Mouse (Mus musculus) erythroblast, adult 5-6 weeks (primary cell): ENCODE results near the gene Amigo1. TPM values are rescaled to one million over a fixed set of nuclear protein-coding genes. Genes with fewer than 3 reads are reported as not detected.

Source experiments
- total RNA-seq, 2 experiments: library from RNA; stranded (forward) in 1 of 2; stranded (reverse) in 1 of 2; fragments of 150-400 nt in 1 of 2; fragments of 200-764, 138-1000 nt in 1 of 2; gene quantifications; 2 replicates each; pipeline versions ENCODE4 v1.2.3 to v1.2.4; 2015 to 2017; ENCODE audit warnings: low replicate concordance in 2 of 2

Gene Amigo1
- total RNA-seq, 2 experiments from 2014 or later, result 0.77 TPM; not detected in 1

Other genes starting within 250 kb of the Amigo1 start
- not detected in 2 replicates for gene Gstm6, start 242.6 kb upstream of the Amigo1 start, total RNA-seq (2015; ENCODE audit: low replicate concordance)
- gene Gstm6, start 242.6 kb upstream of the Amigo1 start, total RNA-seq (2017; ENCODE audit: low replicate concordance), result not detected in 2 replicates
- not detected in 2 replicates for gene Gstm3, start 217.1 kb upstream of the Amigo1 start, total RNA-seq (2015; ENCODE audit: low replicate concordance)
- not detected in 2 replicates for gene Gstm3, start 217.1 kb upstream of the Amigo1 start, total RNA-seq (2017; ENCODE audit: low replicate concordance)
- gene Gstm2, start 199.9 kb upstream of the Amigo1 start, total RNA-seq (2015; ENCODE audit: low replicate concordance), result 1.3 TPM in 1 of 2 replicates, not detected in the other
- gene Gstm2, start 199.9 kb upstream of the Amigo1 start, total RNA-seq (2017; ENCODE audit: low replicate concordance), result 0.60 and 2.1 TPM in 2 replicates
- gene Gstm1, start 168.4 kb upstream of the Amigo1 start, total RNA-seq (2015; ENCODE audit: low replicate concordance), result 160 and 254 TPM in 2 replicates
- 49.2 and 74.5 TPM in 2 replicates for gene Gstm1, start 168.4 kb upstream of the Amigo1 start, total RNA-seq (2017; ENCODE audit: low replicate concordance)
- gene Gstm4, start 141.4 kb upstream of the Amigo1 start, total RNA-seq (2015; ENCODE audit: low replicate concordance), result 4.2 and 8.4 TPM in 2 replicates
- 0.28 and 0.51 TPM in 2 replicates for gene Gstm4, start 141.4 kb upstream of the Amigo1 start, total RNA-seq (2017; ENCODE audit: low replicate concordance)
- 7.1 and 8.6 TPM in 2 replicates for gene Ampd2, start 99.7 kb upstream of the Amigo1 start, total RNA-seq (2015; ENCODE audit: low replicate concordance)
- 3.1 and 14.5 TPM in 2 replicates for gene Ampd2, start 99.7 kb upstream of the Amigo1 start, total RNA-seq (2017; ENCODE audit: low replicate concordance)
- 0.84 TPM in 1 of 2 replicates, not detected in the other for gene Gnat2, start 93.5 kb upstream of the Amigo1 start, total RNA-seq (2015; ENCODE audit: low replicate concordance)
- gene Gnat2, start 93.5 kb upstream of the Amigo1 start, total RNA-seq (2017; ENCODE audit: low replicate concordance), result 0.09 and 0.56 TPM in 2 replicates
- gene Gnai3, start 40.2 kb upstream of the Amigo1 start, total RNA-seq (2015; ENCODE audit: low replicate concordance), result 46.8 and 63.4 TPM in 2 replicates
- 38.2 and 46.0 TPM in 2 replicates for gene Gnai3, start 40.2 kb upstream of the Amigo1 start, total RNA-seq (2017; ENCODE audit: low replicate concordance)
- not detected in 2 replicates for gene Gpr61, start 31.5 kb upstream of the Amigo1 start, total RNA-seq (2015; ENCODE audit: low replicate concordance)
- gene Gpr61, start 31.5 kb upstream of the Amigo1 start, total RNA-seq (2017; ENCODE audit: low replicate concordance), result not detected in 2 replicates
- 0.63 and 1.3 TPM in 2 replicates for gene Cyb561d1, start 14.9 kb downstream of the Amigo1 start, total RNA-seq (2015; ENCODE audit: low replicate concordance)
- 1.1 and 1.7 TPM in 2 replicates for gene Cyb561d1, start 14.9 kb downstream of the Amigo1 start, total RNA-seq (2017; ENCODE audit: low replicate concordance)
- 0.58 and 0.84 TPM in 2 replicates for gene Atxn7l2, start 24.6 kb downstream of the Amigo1 start, total RNA-seq (2015; ENCODE audit: low replicate concordance)
- 0.56 and 1.4 TPM in 2 replicates for gene Atxn7l2, start 24.6 kb downstream of the Amigo1 start, total RNA-seq (2017; ENCODE audit: low replicate concordance)
- not detected in 2 replicates for gene Sypl2, start 40.3 kb downstream of the Amigo1 start, total RNA-seq (2015; ENCODE audit: low replicate concordance)
- not detected in 2 replicates for gene Sypl2, start 40.3 kb downstream of the Amigo1 start, total RNA-seq (2017; ENCODE audit: low replicate concordance)
- 39.8 and 54.5 TPM in 2 replicates for gene Psma5, start 70.6 kb downstream of the Amigo1 start, total RNA-seq (2015; ENCODE audit: low replicate concordance)
- gene Psma5, start 70.6 kb downstream of the Amigo1 start, total RNA-seq (2017; ENCODE audit: low replicate concordance), result 49.6 and 55.6 TPM in 2 replicates
- 16.7 and 20.3 TPM in 2 replicates for gene Sort1, start 97.7 kb downstream of the Amigo1 start, total RNA-seq (2015; ENCODE audit: low replicate concordance)
- gene Sort1, start 97.7 kb downstream of the Amigo1 start, total RNA-seq (2017; ENCODE audit: low replicate concordance), result 12.4 and 18.3 TPM in 2 replicates
- gene Mybphl, start 178.6 kb downstream of the Amigo1 start, total RNA-seq (2015; ENCODE audit: low replicate concordance), result not detected in 2 replicates
- not detected in 2 replicates for gene Mybphl, start 178.6 kb downstream of the Amigo1 start, total RNA-seq (2017; ENCODE audit: low replicate concordance)
- gene Psrc1, start 197.5 kb downstream of the Amigo1 start, total RNA-seq (2015; ENCODE audit: low replicate concordance), result 4.4 and 5.9 TPM in 2 replicates
- gene Psrc1, start 197.5 kb downstream of the Amigo1 start, total RNA-seq (2017; ENCODE audit: low replicate concordance), result 9.5 and 14.1 TPM in 2 replicates
- not detected in 2 replicates for gene Celsr2, start 229.2 kb downstream of the Amigo1 start, total RNA-seq (2015; ENCODE audit: low replicate concordance)
- 0.14 TPM in 1 of 2 replicates, not detected in the other for gene Celsr2, start 229.2 kb downstream of the Amigo1 start, total RNA-seq (2017; ENCODE audit: low replicate concordance)